Mouse (Mus musculus): ENCODE measurements at regions not wholly inside any gene's neighbourhood (a gene's known extent, or its start where the extent isn't known, plus 50 kb on each side); places are given as distances from the start of the nearest gene placed in this dataset.

GRCm38 (mm10) chr2:92813028-92813427 is 101.9 kb upstream of the Syt13 start:
- TF ChIP-seq GATA1 (IDR thresholded peaks at IDR 0.05; ENCODE audit: borderline replicate concordance, low read length): no peak
- TF ChIP-seq FLI1 (IDR thresholded peaks at IDR 0.05; ENCODE audit: low read length): no peak

Data from megakaryocyte, embryonic 14.5 days (primary cell).